Mouse (Mus musculus) inflammation-experienced regulatory T-cells, adult 16 weeks (primary cell): ENCODE data around the gene Phactr3. TPM values are rescaled to one million over a fixed set of nuclear protein-coding genes. Genes with fewer than 3 reads are reported as not detected.

Experiments
- polyA plus RNA-seq: library from polyadenylated mRNA; unstranded; fragments of 100-300 nt; shearing (Covaris generic); gene quantifications from one replicate; pipeline ENCODE4 v1.2.1, GENCODE M21; 2017

Gene Phactr3
- 0.71 TPM for polyA plus RNA-seq

GRCm38 (mm10) chr2:178118801-178119560 is at the start of gene Phactr3:
Gene Phactr3 (plus strand): TSS chr2:178118975.

DNA sequence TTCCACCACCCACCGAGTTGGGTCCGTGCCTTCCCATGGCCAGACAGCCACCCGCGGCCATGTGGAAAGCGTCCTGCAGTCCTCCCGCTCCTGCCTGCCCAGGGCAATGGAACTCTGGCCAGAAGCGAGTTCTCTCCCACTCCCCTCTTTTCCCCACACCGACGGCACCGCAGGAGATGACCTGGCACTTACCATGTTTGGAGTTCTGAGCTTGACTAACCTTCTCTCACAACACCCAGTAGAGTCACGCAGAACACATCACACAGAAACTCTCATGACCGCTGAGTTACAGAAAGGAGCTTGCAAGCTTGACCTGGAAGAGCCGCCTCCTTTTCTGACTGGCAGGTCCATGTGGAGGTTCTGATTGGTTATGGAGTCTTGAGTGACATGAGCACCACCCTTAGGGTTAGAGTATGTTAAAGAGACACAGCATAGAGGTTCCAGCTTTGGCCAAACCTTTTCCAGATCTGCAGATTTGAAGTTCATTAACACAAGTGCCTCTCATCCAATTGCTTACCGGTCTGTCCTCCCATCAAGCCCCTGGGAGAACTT is 40.5 kb upstream of the Phactr3 start, which contains the start of gene Zfp931:
Gene Zfp931, minus strand, starts transcription at position 311 of the 552 bp plus-strand sequence.

Other genes starting within 250 kb of the Phactr3 start
- gene Gm14327, start 221.9 kb upstream of the Phactr3 start, polyA plus RNA-seq, result 1.2 TPM
- not detected for gene Zfp972, start 193.4 kb upstream of the Phactr3 start, polyA plus RNA-seq
- gene Gm14326, start 161.7 kb upstream of the Phactr3 start, polyA plus RNA-seq, result 11.3 TPM
- 15.7 TPM for gene Zfp971, start 95.7 kb upstream of the Phactr3 start, polyA plus RNA-seq
- 10.8 TPM for gene Zfp931, start 40.5 kb upstream of the Phactr3 start, polyA plus RNA-seq